Mouse (Mus musculus) midbrain, embryonic 11.5 days (tissue): Measurements from ENCODE around the gene Yipf4. TPM values are rescaled to one million over a fixed set of nuclear protein-coding genes. Genes with fewer than 3 reads are reported as not detected.

Experiments
- ATAC-seq: fragments of 200-750 bp; cut with Nextera tagmentation; 2 replicates; pipeline ENCODE4 v1.8.0; 2017; ENCODE audit warnings: moderate TSS enrichment, moderate library complexity; ENCODE audit not compliant: low FRiP score
- DNase-seq: peaks from one replicate; pipeline ENCODE4 v3.0.0; 2015; ENCODE audit warnings: low spot score; ENCODE audit errors: missing footprints
- H3K27ac ChIP-seq: fragments of 300-500 bp; sonication (generic); 2 replicates; pipeline ENCODE4 v1.5.1; 2014; ENCODE audit warnings: low read depth, low read length
- H3K27me3 ChIP-seq: fragments of 300-500 bp; sonication (generic); 2 replicates; pipeline ENCODE4 v1.6.1; 2014; ENCODE audit warnings: mild to moderate bottlenecking, low read length, moderate library complexity, mixed read lengths; ENCODE audit not compliant: control insufficient read depth, insufficient read depth
- H3K36me3 ChIP-seq: fragments of 300-500 bp; sonication (generic); 2 replicates; pipeline ENCODE4 v1.6.1; 2014; ENCODE audit warnings: mild to moderate bottlenecking, low read length, moderate library complexity, mixed read lengths; ENCODE audit not compliant: control insufficient read depth, insufficient read depth
- H3K4me1 ChIP-seq: fragments of 300-500 bp; sonication (generic); 2 replicates; pipeline ENCODE4 v1.6.1; 2014; ENCODE audit warnings: low read length; ENCODE audit not compliant: control insufficient read depth, insufficient read depth
- H3K4me2 ChIP-seq: fragments of 300-500 bp; sonication (generic); 2 replicates; pipeline ENCODE4 v1.6.1; 2014; ENCODE audit warnings: mild to moderate bottlenecking, moderate library complexity
- H3K4me3 ChIP-seq: fragments of 300-500 bp; sonication (generic); 2 replicates; pipeline ENCODE4 v1.5.1; 2014; ENCODE audit warnings: low read depth, low read length
- H3K9ac ChIP-seq: fragments of 300-500 bp; sonication (generic); 2 replicates; pipeline ENCODE4 v1.6.1; 2014; ENCODE audit warnings: low read length
- H3K9me3 ChIP-seq: fragments of 300-500 bp; sonication (generic); 2 replicates; pipeline ENCODE4 v1.6.1; 2016; ENCODE audit warnings: low read length; ENCODE audit not compliant: control insufficient read depth
- WGBS: fragments of 180-500 bp; shearing (Covaris S2); extraction: QIAGEN DNeasy Blood & Tissue Kit; methylation state at CpG from one replicate; pipeline ENCODE4 v1.1.7; 2014; 5-methylcytosine and 5-hydroxymethylcytosine counted together
- polyA plus RNA-seq: library from polyadenylated mRNA; unstranded; fragments of >200 nt; fragmentation: Nextera tagmentation; extraction: Ambion mirVana; gene quantifications from 2 replicates; pipeline ENCODE4 v1.2.1, GENCODE M21; 2014

Gene Yipf4
- polyA plus RNA-seq, 1 experiment from 2014 or later: 63.4 TPM

- no peaks in the 10 kb centered on the region for H3K36me3 ChIP-seq
- ATAC-seq: no peak
- H3K27ac ChIP-seq: no peak overlapping the region
- 94% methylated on average over 4 of the region's 4 CpGs for WGBS
- no peak for DNase-seq
- H3K4me1 ChIP-seq: peaks cover 5% of the 10 kb centered on the region
- H3K27me3 ChIP-seq: no peaks in the 10 kb centered on the region
- H3K9me3 ChIP-seq: no peaks in the 10 kb centered on the region
- H3K9ac ChIP-seq: no peak overlapping the region
- H3K4me3 ChIP-seq: no peak overlapping the region
- H3K4me2 ChIP-seq: no peak overlapping the region
Observed at GRCm38 (mm10) chr17:74534971-74535370, 45.7 kb downstream of the Yipf4 start.

GRCm38 (mm10) chr17:74537526-74537925, 48.2 kb downstream of the Yipf4 start:
- 89% methylated on average over 1 of the region's 1 CpGs for WGBS
- H3K27me3 ChIP-seq: no peaks in the 10 kb centered on the region
- H3K9me3 ChIP-seq: no peaks in the 10 kb centered on the region
- no peak overlapping the region for H3K27ac ChIP-seq
- no peak overlapping the region for H3K4me3 ChIP-seq
- no peaks in the 10 kb centered on the region for H3K36me3 ChIP-seq
- ATAC-seq (no peak), DNase-seq (peak; percentile 56)
- no peaks in the 10 kb centered on the region for H3K4me1 ChIP-seq
- no peak overlapping the region for H3K9ac ChIP-seq
- H3K4me2 ChIP-seq: no peak overlapping the region

- Histone ChIP-seq H3K4me1 (no peaks in the 10 kb centered on the region), H3K27me3 (no peaks in the 10 kb centered on the region), H3K4me2 (no peak overlapping the region), H3K9me3 (no peaks in the 10 kb centered on the region), H3K27ac (no peak overlapping the region), H3K9ac (no peak overlapping the region), H3K36me3 (no peaks in the 10 kb centered on the region), H3K4me3 (no peak overlapping the region)
- WGBS: 94% methylated on average over 2 of the region's 2 CpGs
- no peak for DNase-seq
- no peak for ATAC-seq
Observed at GRCm38 (mm10) chr17:74543615-74544014, 54.3 kb downstream of the Yipf4 start.

Other genes starting within 250 kb of the Yipf4 start
- gene Memo1, start 194.0 kb upstream of the Yipf4 start, polyA plus RNA-seq: 85.9 and 90.2 TPM in 2 replicates
- gene Dpy30, start 165.5 kb upstream of the Yipf4 start, polyA plus RNA-seq: 276 and 277 TPM in 2 replicates
- gene Spast, start 150.5 kb upstream of the Yipf4 start, polyA plus RNA-seq: 46.8 and 48.8 TPM in 2 replicates
- 28.1 and 30.2 TPM in 2 replicates for gene Slc30a6, start 93.9 kb upstream of the Yipf4 start, polyA plus RNA-seq
- gene Nlrc4, start 30.4 kb upstream of the Yipf4 start, polyA plus RNA-seq: 0.21 and 0.22 TPM in 2 replicates
- gene Birc6, start 38.8 kb downstream of the Yipf4 start, polyA plus RNA-seq: 83.5 and 91.6 TPM in 2 replicates
- gene Ttc27, start 228.2 kb downstream of the Yipf4 start, polyA plus RNA-seq: 25.4 and 27.7 TPM in 2 replicates